Mouse (Mus musculus) duodenum, adult 2 months (tissue): ENCODE measurements around the gene Spin2c. TPM values are rescaled to one million over a fixed set of nuclear protein-coding genes. Genes with fewer than 3 reads are reported as not detected.

Source experiments
- polyA plus RNA-seq: library from polyadenylated mRNA; depleted of rRNA; stranded (reverse); fragments of >200 nt; gene quantifications from 2 replicates; pipeline ENCODE4 v1.2.3, GENCODE M21; 2012; ENCODE audit warnings: low replicate concordance; rRNA removed

The Spin2c gene
- polyA plus RNA-seq = 0.09 TPM in 1 of 2 replicates, not detected in the other

GRCm38 (mm10) chrX:153831951-153832561 is at the start of gene Spin2c:
TSS of gene Spin2c (plus strand) at chrX:153832225.

Other genes starting within 250 kb of the Spin2c start
- gene Kctd12b, start 135.8 kb upstream of the Spin2c start, polyA plus RNA-seq = 0.09 and 0.28 TPM in 2 replicates
- 9.0 and 10.0 TPM in 2 replicates for gene Nbdy, start 108.6 kb upstream of the Spin2c start, polyA plus RNA-seq
- not detected in 2 replicates for gene Samt1, start 180.4 kb downstream of the Spin2c start, polyA plus RNA-seq
- not detected in 2 replicates for gene 4921511M17Rik, start 201.6 kb downstream of the Spin2c start, polyA plus RNA-seq
- gene Gm10057, start 222.8 kb downstream of the Spin2c start, polyA plus RNA-seq = not detected in 2 replicates